Mouse (Mus musculus): ENCODE results near the gene Shld1.

Gene Shld1

GRCm38 (mm10) chr2:132725376-132725905, 38.7 kb downstream of the Shld1 start:
- DNase-seq, result no peak

GRCm38 (mm10) chr2:132726156-132726555, 39.4 kb downstream of the Shld1 start:
- no peak for DNase-seq

- no peak for DNase-seq
These were observed 46.2 kb downstream of the Shld1 start for GRCm38 (mm10) chr2:132732940-132733339.

GRCm38 (mm10) chr2:132733603-132734573, 47.2 kb downstream of the Shld1 start:
- no peak for DNase-seq

GRCm38 (mm10) chr2:132738816-132739432, 52.2 kb downstream of the Shld1 start:
- no peak for DNase-seq

- no peak for DNase-seq
These were observed 55.2 kb downstream of the Shld1 start for GRCm38 (mm10) chr2:132741862-132742347.

GRCm38 (mm10) chr2:132744866-132745265, 58.1 kb downstream of the Shld1 start:
- DNase-seq, result no peak

GRCm38 (mm10) chr2:132746108-132746507, 59.4 kb downstream of the Shld1 start:
- no peak for DNase-seq

GRCm38 (mm10) chr2:132750726-132751125, 64.0 kb downstream of the Shld1 start:
- no peak for DNase-seq

GRCm38 (mm10) chr2:132751141-132752066, 64.7 kb downstream of the Shld1 start:
- no peak for DNase-seq

- DNase-seq, result no peak
These were observed 65.7 kb downstream of the Shld1 start for GRCm38 (mm10) chr2:132752398-132752797.

- no peak for DNase-seq
These were observed 66.4 kb downstream of the Shld1 start for GRCm38 (mm10) chr2:132753137-132753536.

- DNase-seq, result no peak
These were observed 71.2 kb downstream of the Shld1 start for GRCm38 (mm10) chr2:132757911-132758310.

- no peak for DNase-seq
These were observed 84.1 kb downstream of the Shld1 start for GRCm38 (mm10) chr2:132770822-132771221.

- no peak for DNase-seq
These were observed 94.2 kb downstream of the Shld1 start, which contains the start of gene Chgb for GRCm38 (mm10) chr2:132780978-132781377. TSS of gene Chgb (plus strand) at chr2:132781278.

- DNase-seq, result peak; percentile 81
These were observed 94.8 kb downstream of the Shld1 start for GRCm38 (mm10) chr2:132781439-132782068.

GRCm38 (mm10) chr2:132784039-132784438, 97.3 kb downstream of the Shld1 start:
- no peak for DNase-seq

- no peak for DNase-seq
These were observed 106.9 kb downstream of the Shld1 start for GRCm38 (mm10) chr2:132793441-132794203.

GRCm38 (mm10) chr2:132794204-132794586, 107.5 kb downstream of the Shld1 start:
- DNase-seq, result no peak
